Mouse (Mus musculus) megakaryocyte progenitor cell, adult 5-6 weeks (primary cell): ENCODE measurements around the gene Gpat3. TPM values are rescaled to one million over a fixed set of nuclear protein-coding genes. Genes with fewer than 3 reads are reported as not detected.

ENCODE experiments used
- ATAC-seq: replicated peaks from 2 replicates; pipeline ENCODE4 v1.8.0; 2016; ENCODE audit warnings: mild to moderate bottlenecking, moderate TSS enrichment, inconsistent platforms; ENCODE audit not compliant: poor library complexity
- total RNA-seq, 2 experiments: library from RNA; stranded (forward) in 1 of 2; stranded (reverse) in 1 of 2; fragments of 157-497, 149-512 nt in 1 of 2; fragments of 200-1000 nt in 1 of 2; gene quantifications; 2 replicates each; pipeline versions ENCODE4 v1.2.3 to v1.2.4; 2015 to 2017

Gene Gpat3
- total RNA-seq (2015) (0.07 TPM in 1 of 2 replicates, not detected in the other), total RNA-seq (2017) (0.27 and 0.37 TPM in 2 replicates)

DNA sequence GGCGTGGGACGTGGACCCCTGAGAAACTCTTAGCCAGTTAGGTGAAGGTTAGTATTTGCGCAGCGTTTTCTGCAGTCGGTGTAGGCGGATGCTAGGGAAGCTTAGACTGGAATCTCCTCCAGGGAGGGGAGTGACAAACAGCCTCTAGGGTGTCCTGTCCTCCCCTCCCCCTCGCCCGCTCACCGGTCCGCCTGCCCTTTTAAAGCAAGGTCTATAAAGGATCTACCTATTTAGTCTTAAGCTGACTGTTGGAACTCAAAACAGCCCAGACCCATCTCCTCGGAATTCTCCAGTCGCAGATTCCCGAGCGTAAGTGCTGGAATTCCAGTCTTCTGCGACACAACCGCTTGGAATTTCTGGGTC, at the start of gene Gpat3:
Gene Gpat3 (plus strand): TSS at position 229 of the 363 bp plus-strand sequence.
- ATAC-seq: 0 out of 2 replicates have a peak, but pooled peaks have one; percentile 18

DNA sequence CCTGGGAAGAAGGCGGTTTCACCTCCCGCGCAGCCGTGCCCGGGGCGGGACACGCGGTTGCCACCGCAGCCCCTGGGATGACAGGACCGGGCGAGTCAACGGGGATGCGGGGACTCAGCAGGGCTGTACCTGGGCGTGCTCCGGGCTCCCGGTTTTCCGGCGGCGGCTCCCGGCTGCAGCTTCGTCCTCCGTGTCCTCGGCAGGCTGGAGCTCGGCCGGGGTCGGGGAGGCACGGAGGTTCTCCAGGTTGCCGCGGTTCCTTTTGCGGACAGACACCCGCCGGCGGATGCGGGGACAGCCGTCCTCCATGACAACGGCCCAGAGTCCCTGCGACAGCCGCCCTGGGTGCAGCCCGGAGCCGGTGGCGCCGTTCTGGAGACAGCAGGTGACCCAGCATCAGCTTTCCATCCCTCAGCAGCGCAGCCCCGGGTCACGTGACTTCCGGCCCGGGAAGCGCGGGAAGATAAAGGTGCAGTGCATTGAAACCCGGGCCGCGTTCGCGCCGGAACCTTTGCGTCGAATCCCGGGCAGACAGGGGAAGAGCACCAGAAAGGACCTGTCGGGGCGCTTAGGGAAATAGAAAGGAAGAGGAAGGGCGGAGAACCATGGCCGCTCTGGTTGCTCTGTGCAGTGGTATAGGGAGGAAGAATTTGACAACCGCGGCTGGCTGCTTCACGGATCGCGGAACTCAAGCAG, 47.2 kb upstream of the Gpat3 start, which contains the start of the genes Helq and Mrps18c:
Gene Helq (minus strand): TSS at position 434 of the 696 bp plus-strand sequence.
Gene Mrps18c (plus strand): TSS at position 463 of the 696 bp plus-strand sequence.
- ATAC-seq: peak; percentile 99

DNA sequence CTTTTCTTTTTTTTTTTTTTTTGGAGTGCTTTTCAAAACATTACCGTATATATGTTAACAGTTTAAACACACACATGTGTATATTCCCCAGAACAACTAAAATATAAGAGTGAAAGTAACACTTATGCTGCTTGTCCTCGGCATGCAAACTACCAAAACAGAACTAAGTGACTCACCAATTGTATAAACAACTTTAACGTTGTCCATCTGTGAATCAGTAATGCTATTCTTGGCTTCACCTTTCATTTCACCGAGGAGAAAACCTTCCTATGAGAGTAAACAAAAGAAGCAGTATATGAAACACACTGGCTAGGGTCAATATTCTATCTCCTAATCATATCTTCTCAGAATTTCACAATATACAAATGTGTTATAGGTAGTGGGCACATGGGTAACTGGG, 27.2 kb upstream of the Gpat3 start:
- no peak for ATAC-seq

DNA sequence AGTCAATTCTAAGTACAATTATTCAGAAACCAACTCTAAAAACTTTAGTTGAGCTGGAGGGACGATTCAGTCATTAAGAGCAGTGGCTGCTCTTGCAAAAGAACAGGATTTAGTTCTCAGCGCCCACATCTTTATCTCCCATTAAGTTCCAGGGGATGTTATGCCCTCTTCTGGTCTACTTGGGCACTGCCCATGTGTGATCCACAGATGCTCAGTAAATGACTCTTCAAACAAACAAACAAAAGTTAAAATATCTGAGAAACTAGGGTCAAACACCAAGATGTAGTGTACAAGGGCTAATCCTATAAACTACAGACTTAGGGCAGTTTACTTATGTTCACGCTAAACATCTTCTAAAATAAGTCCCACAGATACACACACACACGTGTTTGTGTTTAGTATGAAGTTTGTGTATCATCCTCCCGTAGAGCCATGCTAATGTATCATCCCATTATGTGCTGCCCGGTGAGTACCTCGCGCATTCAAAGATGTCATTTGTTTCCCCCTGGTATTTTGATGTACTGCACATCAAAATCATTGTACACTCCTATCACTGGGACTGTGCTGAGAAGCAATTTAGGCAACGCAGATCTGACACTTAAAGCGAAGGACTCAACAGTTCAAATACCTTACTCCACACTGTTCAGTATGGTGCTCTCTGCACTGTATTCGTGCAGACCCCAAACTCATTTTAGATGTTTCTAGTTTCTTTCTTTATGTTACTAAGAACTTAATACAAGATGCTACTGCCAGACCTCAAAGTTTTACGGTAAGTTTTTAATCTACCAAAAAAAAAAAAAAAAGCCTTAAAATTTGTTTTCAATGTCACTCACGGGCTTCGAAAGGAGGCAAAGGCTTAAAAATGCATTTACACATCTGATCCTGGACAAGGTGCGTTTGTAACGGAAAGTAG, 25.7 kb upstream of the Gpat3 start:
- ATAC-seq: peak; percentile 56

DNA sequence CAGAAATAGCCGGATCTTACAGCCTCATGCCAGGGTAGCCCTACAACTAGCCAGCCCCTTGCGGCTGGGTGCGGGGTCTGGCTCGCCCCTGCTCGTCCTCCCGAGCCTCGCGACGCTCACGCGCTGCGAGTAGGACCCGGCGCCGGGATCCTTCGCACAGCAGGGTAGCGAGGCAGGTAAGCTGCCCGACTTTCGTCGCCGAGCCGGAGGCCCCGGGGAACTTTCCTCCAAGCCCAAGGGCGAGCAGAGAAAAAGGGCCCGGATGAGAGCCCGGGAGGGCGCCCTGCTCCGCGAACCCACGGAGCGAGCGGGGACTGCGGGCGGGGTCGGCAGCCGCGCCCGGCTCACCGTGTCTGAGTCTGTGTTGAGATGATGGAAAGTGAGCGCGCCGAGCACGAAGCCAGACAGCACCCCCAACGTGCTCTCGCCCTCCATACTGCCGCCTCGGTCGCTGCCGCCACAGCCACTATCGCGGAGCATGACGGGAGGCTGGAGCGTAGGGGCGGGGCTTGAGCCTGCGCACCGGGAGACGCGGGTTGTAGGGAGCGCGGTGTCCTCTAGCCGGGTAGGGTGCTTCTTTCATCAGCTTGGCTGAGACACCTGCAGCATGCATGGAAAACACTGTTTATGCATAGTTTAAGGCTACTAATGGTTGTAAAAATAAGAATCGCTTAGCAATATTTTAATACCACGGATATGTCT, 24.9 kb upstream of the Gpat3 start, which contains the start of gene Abraxas1:
Gene Abraxas1 (minus strand): TSS at position 483 of the 702 bp plus-strand sequence.
- ATAC-seq: peak; percentile 97

DNA sequence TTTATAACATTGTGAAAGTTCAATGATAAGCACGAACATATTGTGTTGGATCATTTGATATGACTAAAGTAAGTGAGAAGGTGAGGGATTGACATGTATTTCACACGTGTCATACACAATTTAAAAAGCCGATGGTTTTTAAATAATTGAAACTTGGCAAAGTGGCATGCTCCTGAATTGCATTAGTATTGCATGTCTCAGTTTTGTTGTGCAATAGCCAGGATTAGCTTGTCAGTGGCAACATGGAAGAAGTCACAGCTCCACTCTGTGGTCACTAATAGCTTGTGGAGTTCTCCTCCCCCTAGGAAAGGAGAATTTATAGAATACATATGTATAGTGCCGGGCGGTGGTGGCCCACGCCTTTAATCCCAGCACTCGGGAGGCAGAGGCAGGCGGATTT, 24.1 kb upstream of the Gpat3 start:
- ATAC-seq: peak; percentile 55

DNA sequence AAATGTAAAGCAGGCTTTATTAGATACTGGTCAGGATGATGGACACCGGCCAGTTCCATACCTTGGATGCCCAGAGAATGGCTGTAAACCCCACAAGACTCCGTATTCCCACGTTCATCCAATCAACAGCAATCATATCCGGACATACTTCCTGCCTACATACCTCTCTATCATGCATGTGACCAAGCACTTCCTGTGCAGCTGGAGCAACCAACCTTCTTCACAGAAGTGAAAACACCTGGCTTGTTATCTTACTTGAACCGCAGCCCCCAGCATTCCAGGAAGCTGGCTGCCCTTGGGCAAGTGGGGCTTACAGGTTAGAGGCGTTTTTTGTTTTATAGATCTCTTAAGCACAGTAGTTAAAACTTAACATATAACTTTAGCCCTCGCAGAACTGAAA, 22.7 kb upstream of the Gpat3 start:
- no peak for ATAC-seq

DNA sequence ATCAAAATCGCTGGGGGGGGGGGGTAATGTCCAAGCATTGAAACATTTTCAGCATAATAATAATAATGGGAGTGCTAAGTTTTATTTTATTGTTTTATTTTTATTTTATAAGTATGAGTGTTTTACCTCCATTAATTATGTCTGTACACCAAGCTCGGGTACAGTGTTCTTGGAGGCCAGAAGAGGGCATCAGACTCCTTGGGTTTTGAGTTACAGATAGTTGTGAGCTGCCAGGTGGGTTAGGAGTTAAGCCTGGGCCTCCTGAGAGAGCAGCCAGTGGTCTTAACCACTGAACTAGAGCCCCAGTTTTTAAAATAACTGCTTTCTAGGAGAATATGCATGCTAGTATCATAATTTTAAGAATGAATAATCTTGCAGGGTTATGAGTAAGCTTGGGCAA, 19.5 kb upstream of the Gpat3 start:
- ATAC-seq: peak; percentile 81

DNA sequence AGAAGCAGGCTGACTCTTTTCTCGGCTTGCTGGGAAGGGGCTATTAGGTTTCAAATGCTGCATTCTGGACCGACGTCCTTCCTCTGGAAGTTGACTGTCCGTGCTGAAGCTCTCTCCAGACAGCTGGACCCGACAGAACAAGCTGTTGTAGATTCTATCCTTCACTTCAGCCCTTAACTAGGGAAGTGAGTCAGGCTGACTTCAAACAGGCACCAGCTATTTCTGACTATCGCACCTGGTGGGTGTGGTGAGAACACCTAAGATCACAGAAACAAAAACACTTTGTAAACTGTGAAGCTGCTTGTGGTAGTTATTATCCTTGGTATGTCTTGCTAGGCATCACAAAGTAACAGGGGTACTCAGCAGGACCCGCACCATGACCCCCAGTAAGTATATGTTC, 19.0 kb upstream of the Gpat3 start:
- ATAC-seq: no peak

DNA sequence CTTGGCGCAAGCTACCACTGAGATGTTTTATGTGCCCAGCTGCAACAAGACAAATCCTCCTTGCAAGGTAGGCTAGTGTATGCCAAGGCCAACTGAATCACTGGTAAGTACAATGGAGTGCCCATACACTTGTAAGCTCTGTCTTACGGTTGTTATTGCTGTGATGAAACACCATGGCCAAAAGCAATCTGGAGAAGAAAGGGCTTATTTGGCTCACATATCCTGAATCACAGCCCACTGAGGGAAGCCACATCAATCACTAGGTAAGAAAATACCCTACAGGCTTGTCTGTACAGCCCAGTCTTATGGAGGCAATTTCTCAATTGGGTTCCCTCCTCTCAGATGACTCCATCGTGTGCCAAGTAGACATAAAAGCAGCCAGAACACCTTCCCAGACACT, 16.8 kb upstream of the Gpat3 start:
- no peak for ATAC-seq

DNA sequence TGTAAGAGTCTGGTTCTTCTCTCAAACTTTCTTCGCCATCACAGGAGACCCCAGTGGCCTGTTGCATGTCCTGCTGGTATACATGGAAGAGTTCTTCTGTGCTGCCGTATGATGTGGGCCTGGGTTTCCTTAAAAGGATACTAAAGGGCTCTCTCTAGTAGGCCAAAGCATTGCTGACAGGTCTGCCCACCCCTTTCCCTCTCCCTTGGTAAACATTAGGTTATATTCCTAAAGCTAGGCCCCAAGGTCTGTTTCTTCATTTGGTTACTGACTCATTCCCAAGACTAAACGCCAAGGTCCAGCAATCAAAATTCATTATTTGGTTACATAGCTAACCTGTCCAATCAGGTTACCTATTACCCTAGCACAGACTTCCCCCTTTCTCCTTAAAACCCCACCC, 12.8 kb upstream of the Gpat3 start:
- ATAC-seq: no peak

DNA sequence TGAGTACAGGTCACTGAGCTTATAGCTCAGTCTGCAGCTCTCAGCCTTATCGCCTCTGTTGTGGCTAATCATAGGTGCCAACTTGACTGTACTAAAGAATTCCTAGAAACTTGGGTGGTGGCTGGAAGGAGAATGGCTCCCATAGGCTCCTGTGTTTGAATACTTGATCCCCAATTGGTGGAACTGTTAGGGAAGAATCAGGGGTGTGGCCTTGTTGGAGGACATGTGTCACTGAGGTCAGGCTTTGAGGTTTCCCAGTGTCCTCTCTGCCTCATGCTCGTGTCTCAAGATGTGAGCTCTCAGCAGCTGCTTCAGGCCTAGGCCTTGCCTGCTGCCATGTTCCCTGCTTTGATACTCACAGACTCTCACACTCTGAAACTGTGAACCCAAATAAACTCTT, 11.7 kb upstream of the Gpat3 start:
- no peak for ATAC-seq

DNA sequence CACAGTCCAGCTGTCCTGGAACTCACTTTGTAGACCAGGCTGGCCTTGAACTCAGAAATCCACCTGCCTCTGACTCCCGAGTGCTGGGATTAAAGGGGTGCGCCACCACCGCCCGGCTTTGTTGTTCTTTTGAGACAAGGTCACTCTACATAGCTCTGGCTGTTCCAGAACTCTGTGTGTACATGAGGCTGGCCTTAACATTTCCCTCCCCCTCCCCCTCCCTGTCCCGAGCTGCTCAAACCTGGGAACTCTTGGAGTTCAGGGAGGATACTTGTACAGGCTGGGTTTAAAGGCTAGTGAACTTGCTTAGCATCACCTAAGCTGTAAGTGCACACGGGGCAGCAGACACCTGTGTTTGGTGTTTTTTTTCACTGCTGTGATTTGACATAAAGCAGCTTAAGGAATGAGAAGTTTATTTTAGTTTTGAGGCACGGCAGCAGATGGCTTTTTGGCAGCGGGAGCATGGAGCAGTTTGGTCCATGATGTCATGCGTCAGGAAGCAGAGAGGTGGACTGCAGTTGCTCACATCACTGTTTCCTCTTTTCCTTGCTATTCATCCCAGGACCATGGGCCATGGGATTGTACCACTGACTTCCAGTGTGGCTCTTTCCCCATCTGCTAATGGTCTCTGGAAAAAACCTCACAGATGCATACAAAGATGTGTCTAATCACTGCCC, 9.5 kb upstream of the Gpat3 start:
- no peak for ATAC-seq

DNA sequence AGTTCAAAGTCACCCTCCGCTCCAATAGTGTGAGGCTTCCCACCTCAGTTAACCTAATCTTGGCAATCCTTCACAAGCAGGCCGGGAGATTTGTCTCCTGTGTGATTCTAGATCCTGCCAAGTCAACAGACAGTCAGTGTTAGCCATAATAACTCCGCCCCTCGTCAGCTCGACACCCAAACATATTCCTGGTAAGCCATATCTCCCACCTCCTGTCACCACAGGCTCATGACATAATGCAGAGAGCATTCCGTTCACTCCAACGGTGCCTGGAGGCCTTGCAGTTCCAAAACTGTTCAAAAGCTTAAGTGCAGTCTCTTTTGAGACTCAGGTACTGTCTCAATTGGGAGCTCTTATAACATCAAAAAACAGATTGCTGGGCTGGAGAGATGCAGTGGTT, 7.6 kb upstream of the Gpat3 start:
- no peak for ATAC-seq

DNA sequence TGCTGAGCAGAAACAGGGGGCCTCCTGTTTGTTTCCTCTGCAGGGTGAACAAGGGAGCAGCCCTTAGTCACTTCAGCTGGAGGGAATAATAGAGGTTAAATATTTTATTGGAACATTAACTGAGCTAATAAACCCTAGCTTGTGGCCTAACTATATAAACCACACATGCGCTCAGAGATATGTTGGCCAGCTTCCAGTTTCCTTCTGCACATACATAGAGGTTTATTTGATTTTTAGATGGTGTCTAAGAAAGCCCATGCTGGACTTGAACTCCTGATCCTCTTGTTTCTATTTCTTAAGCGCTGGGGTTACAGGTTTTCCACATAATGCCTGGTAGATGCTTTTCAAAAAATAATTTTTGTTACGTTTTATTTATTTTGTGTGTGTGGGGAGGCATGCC, 1.0 kb upstream of the Gpat3 start:
- ATAC-seq: no peak

DNA sequence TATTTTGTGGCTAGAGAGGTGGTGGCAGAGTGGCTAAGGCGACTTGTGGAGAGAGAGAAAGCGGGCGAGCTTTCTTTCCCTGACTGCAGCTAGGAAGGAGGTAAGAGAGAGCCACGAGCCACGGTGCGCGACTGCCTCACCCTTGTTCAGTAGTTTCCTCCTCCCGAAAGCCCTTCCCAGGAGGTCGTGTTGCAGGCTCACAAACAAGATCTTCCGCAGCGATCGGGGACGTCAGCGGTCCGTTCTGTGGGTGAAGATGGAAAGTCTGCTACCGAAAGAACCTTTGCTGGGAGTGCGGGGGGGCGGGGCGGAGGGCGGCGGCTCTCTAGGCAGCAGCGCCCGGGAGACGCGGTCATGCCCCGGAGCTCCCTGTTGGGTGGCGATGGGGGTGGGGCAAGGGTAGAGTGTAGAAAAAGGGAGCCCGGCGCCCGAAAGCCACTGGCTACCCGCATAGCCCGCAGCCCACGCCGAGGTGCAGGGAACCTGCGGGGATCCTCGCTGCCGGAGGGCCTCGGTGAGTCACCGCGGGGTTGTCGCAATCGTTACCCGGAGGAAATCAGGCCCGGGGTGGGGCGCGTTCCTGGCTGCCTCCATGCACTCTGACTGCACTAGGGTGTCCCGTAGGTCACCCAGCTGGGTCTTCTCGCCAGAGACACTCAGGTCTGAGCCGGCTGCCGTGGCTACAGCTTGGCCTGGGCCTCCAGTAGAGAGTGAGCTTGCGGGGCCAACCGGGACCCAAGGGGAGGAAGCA, 510 bp downstream of the Gpat3 start:
- ATAC-seq: peak; percentile 86

DNA sequence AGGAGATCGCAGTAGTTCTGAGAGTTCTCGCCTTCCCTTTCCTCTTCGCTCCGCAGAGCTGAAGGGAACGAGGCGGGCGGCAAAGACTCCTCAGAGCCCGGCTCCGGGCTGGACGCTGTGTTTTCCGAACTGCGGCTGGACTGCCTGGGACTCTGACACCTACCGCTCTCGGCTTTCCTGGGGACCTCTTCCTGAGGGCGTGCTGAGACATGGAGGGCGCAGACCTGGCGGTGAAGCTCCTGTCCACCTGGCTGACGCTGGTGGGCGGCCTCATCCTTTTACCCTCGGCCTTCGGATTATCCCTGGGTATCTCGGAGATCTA, 1.0 kb downstream of the Gpat3 start:
- ATAC-seq: no peak; the same call in 1 of the 2 replicates

DNA sequence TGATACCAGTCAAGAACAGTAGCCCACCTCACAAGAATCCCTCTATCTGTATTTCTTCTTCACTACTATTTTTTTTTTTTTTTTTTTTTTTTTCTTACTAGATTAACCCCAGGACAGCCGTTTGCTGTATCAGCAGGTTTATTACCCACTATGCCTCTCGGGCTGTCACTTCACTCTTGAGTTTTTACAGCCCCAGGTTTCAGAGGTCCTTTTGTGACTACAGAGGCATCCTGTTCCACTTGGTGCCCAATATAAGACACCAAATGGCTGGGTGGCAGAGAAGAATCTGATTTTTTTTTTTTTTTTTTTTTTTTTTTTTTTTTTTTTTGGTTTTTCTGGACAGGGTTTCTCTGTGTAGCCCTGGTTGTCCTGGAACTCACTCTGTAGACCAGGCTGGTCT, 1.6 kb downstream of the Gpat3 start:
- no peak for ATAC-seq

DNA sequence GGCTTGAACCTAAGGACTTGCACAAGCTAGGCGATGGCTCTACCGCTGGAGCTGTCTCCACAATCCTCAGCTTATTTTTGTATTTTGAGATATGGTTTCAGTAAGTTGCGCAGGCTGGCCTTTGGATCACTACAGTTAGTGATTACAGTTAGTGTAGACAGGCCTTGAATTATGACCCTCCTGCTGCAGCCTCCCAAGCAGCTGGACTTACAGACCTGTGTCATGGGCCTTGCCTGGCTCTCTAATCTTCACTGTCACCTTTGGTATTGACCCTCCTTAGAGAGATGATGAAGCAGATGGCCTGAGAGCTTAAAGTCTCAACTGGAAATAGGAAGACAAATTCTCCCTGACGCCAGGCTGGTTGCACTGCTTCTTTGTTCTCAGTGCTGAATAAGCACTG, 8.4 kb downstream of the Gpat3 start:
- no peak for ATAC-seq

DNA sequence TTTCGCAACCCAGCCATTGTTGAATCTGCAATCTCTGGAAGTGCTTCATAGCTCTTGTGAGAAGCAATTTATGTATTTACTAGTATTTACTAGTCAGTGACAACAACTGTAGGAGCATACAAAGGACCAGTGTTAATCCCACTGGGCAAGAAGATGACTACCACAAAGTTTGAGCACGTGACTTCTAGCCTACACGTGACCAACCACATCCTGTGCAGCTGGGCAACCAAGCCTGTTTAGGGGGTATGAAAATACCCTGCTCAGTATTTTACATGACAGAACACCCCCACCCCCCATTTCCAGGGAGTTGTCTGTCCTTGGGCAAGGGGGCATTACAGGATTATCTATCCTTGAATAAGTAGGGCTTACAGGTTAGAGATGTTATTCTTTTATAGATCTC, 11.0 kb downstream of the Gpat3 start:
- ATAC-seq: no peak
